Mouse (Mus musculus) layer of hippocampus, postnatal 25 days (tissue): ENCODE results near the gene Plin1. TPM values are rescaled to one million over a fixed set of nuclear protein-coding genes. Genes with fewer than 3 reads are reported as not detected.

ENCODE experiments used
- DNase-seq, 2 experiments: peaks; one replicate each; pipeline ENCODE4 v3.0.0; 2022; ENCODE audit warnings: mixed read lengths in 2 of 2, low spot score in 1 of 2; ENCODE audit errors: extremely low spot score in 1 of 2
- total RNA-seq, 2 experiments: library from RNA; stranded (reverse); gene quantifications; 2 replicates each; pipeline ENCODE4 v1.2.3; 2021

Gene Plin1
- total RNA-seq, 2 experiments from 2014 or later, result 0.28 to 0.49 TPM

GRCm38 (mm10) chr7:79738913-79739312, 6.2 kb upstream of the Plin1 start:
- no peak for DNase-seq

GRCm38 (mm10) chr7:79736511-79736910, 3.8 kb upstream of the Plin1 start:
- no peak for DNase-seq

GRCm38 (mm10) chr7:79734563-79734962, 1.9 kb upstream of the Plin1 start:
- no peak for DNase-seq

DNA sequence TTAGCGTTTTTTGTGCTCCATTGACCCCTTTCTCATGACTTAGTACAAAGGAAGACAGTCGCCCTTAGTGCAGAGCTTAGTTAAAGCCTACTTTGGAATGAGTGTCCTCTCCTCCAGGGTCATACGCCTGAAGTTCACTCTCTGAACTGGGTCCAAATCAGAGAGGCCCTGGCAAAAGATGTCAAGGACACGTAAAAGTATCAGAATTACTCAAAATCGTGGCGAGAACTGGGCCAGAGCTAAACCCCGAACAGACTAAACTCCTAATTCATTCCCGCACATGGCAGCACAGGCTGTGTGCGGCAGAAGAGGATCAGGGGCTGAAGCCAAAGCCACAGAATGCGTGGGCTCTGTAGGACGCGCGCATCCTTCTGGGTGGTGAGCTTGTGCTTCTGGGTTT, 1.3 kb downstream of the Plin1 start:
- DNase-seq, result no peak

DNA sequence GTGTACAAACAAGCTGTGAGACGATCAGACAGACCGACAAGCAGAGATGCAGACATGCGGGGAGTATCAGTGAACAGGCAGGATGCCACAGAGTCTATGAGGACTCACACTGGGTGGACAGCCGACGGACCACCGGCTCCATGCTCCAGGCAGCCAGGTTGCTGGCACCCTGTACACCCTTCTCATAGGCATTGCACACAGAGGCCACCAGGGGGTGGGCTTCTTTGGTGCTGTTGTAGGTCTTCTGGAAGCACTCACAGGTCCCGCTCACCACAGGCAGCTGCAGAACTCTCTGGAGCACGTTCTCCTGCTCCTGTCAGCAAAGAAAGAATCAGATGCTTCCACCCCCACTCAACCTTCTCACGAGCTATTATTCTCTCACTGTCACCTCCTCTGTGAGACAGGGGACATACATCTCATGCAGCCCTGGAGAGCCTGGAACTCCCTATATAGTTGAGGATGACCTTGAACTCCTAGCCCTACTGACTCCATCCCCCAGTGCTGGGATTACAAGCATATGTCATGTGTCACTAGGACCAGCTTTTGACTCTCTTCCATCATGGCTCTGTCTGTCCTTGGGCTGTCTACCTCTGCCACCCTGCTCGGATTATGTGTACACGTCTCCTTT, 2.8 kb downstream of the Plin1 start:
- no peak for DNase-seq

- DNase-seq, result peak; percentile 40 to 78
These were observed 3.5 kb downstream of the Plin1 start for GRCm38 (mm10) chr7:79729169-79729568.

DNA sequence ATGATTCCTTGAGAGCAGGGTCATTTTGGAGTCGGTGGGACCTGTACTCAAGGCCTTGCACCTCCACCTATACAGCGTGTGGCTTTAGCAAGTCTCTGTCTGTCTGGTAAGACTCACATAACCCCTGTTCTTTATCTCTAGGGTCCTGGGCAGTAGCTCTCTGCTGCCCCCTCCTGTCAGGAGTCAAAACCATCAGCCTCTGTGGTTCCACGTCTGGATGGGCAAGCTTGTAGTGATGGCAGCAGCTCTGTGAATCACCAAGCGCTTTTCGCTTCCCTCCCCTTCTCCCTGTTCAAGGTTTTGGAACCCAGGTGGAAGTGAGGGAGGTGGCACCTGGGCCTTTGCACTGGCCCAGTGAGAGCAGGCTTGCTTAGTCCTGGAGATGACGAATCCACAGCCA, 4.5 kb downstream of the Plin1 start:
- peak; percentile 35 to 66 for DNase-seq

- peak in 1 of 2 experiments; percentile 67 for DNase-seq
These were observed 5.6 kb downstream of the Plin1 start for GRCm38 (mm10) chr7:79727091-79727490.

DNA sequence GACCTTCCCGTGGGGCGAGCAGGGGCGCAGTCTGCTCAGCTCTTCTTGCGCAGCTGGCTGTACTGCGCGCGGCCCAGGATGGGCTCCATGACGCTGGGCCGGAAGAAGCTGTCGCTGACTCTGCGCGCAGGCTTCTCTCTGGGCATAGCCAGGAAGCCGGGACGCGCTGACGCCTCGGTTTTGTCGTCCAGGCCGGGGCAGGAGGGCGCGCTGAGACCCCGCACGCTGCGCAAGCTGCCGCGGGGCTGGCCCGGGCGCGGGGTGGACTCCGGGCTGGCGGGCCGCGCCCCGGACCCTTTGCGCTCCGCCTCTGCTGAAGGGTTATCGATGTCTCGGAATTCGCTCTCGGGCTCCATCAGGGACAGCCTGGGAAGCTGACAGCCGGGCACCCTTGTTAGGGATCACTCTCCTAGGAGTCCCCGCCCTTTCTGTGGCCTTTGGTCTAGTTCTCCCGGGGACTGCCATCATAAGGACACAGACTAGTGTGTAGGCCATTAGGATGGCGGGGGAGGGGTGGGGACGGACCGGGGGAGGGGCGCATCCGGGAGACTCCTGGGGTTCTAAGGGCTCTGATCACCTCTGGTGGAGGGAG, 11.2 kb downstream of the Plin1 start:
- peak; percentile 33 to 50 for DNase-seq

DNA sequence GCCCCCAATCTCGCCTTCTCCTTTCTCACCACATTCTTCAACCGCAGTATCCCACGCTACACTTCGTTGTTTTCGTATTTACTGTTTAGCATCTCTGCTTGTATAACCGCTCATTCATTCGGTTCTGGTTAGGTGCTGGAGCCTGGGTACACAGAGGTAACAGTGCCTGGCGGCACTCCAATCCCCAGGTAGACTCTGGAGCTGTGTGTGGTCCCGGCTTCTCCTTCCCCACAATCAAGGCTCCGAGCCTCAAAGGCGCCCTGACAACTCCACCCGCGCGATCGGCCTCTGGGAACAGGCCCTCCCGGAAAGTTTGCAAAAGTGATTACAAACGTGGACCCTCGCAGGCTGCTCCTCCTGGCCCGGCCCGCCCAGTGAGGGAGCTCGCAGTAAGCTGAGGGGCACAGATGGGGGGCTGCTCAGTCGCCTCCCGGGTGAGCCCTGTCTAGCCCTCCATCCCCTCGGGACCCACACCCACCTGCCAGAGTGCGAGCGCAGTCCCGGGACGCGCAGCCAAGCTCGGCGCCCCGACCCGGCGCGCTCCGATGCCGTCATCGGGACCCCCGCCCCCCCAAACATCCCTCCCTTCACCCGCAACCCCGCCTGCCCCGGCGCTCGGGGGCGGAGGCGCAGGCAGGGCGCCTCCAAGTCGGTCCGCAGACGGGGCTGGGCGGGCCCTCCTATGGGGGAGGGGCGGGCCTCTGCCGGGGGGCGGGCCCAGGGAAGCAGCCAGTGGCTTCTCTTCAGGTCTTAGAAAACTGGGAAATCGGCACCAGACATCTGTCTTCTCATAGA, 17.3 kb downstream of the Plin1 start, which contains the start of gene Kif7:
TSS of gene Kif7 (minus strand) at position 534 of the 795 bp plus-strand sequence.
- DNase-seq, result peak in 1 of 2 experiments; percentile 31

DNA sequence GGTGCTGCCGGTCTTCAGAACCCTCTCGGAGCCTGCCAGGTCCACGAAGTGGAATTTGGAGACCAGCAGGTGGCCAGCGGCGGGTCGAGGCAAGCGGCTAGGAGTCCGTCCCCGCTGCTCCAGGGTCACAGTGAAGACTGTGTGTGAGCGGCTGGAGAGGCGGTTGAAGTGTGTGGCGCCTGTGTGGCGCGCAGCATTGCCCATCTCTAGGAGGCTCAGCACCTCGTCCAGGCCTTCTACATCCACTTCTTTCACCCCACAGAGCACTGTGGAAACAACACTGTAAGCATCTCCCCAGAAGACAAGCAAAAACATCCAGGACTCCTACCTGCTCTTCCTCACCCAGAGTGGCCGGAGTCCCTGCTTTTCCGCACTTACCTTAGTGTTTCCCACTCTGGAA, 21.9 kb downstream of the Plin1 start:
- DNase-seq, result no peak

- peak; percentile 36 to 57 for DNase-seq
These were observed 22.5 kb downstream of the Plin1 start for GRCm38 (mm10) chr7:79710130-79710607.

DNA sequence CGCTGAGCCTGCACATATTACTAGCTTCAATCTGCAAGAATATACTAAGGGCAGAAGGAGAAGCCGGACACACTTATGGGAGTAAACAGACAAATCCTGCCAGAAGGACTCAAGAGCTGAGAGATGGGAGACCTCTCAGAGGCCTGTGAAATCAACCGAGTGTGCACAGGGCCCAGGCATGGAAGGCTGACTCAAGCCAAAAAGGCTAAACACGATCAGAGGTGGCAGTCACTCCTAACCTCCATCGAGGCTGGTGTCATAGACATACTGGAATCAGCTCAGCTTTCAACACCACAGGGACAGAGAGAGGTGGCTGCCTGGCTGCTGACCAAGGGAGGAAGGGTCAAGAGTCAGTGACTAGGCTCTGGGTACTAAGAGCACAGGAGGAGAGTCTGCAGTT, 27.5 kb downstream of the Plin1 start:
- DNase-seq, result no peak

GRCm38 (mm10) chr7:79702755-79703154, 29.9 kb downstream of the Plin1 start:
- no peak for DNase-seq

- no peak for DNase-seq
These were observed 36.2 kb downstream of the Plin1 start for GRCm38 (mm10) chr7:79696495-79696894.

DNA sequence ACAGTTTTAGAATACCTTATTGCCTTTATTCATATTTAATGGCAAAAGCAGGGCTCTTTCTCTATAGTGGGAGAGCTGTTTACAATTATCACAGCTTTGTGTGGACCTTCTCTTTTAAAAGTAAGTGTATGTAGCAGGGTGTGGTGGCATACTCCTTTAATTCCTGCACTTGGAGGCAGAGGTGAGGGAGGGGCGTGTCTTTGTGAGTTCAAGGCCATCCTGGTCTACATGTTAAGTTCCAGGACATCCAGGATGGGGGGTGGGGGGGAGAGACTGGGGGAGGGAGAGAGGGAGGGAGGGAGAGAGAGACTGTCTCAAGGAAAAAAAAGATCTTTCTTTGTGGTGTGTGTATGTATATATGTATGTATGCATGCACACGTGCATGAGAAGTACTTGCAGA, 52.5 kb downstream of the Plin1 start:
- DNase-seq, result no peak

DNA sequence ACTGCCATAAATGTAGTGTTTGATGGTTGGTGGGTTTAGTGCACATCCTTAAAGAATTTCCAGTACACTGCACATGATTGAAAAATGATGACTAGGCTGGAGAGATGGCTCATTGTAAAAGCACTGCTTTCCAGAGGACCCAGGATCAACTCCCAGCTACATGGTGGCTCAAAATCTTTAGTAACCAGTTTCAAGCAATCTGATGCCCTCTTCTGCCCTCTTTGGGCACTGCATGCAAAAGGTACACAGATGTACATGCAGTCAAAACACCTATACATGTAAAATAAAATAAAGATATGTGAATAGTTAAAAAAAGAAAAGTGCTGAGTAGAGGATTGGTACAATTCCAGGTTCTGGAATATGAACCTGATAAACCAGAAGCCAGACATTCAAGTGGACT, 53.5 kb downstream of the Plin1 start:
- DNase-seq, result no peak

DNA sequence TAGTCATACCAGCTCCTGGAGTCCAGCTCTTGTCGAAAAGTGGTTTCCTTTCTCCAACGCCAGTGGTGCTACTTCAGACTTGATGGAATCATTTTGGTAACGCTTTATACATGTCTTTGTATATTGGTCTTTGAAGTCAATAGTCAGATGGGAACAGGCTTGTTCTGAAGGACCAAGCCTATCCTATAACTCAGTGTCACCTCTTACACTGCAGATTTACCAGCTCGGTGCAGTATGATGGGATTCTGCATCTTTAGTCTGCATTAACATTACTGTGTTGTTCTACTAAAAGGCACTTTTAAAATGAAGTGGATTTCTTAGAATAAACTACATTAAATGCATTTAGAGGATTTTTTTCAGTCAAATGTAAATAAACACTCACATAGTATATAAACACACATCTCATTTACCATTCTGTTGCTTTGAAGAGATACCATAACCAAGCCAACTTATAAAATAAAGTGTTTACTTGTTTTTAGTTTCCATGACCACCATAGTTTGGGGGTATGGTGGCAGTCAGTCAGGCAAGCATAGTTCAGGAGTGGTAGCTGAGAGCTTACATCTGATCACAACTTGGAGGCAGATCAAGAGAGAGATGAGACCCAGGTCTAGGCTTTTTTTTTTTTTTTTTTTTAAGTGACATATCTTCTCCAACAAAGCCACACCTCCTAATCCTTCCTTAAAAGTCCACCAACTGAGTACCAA, 61.7 kb downstream of the Plin1 start:
- DNase-seq, result no peak
